Mouse (Mus musculus) B cell, adult 67 days (primary cell): Measurements from ENCODE around the gene Acot1. TPM values are rescaled to one million over a fixed set of nuclear protein-coding genes. Genes with fewer than 3 reads are reported as not detected.

Experiments
- total RNA-seq, 2 experiments: library from RNA; stranded (reverse); gene quantifications; 4 replicates each; pipeline ENCODE4 v1.2.4; 2023

The Acot1 gene
- total RNA-seq = 1 to 10 TPM; 1.8 to 3.1 TPM

GRCm38 (mm10) chr12:84009171-84009965 is at the start of gene Acot1:
Gene Acot1 (plus strand): TSS chr12:84009490.

GRCm38 (mm10) chr12:83984752-83985151 is 24.5 kb upstream of the Acot1 start, which contains the start of gene Heatr4:
Gene Heatr4 (minus strand): TSS chr12:83984852.

GRCm38 (mm10) chr12:83987583-83988441 is 21.5 kb upstream of the Acot1 start, which contains the start of gene Acot2:
Gene Acot2 (plus strand): TSS chr12:83987861.

GRCm38 (mm10) chr12:84038241-84038640 is 29.0 kb downstream of the Acot1 start, which contains the start of gene Acot4:
Gene Acot4 (plus strand): TSS chr12:84038379.

GRCm38 (mm10) chr12:84038691-84039111 is 29.4 kb downstream of the Acot1 start, which contains the start of gene Gm49366:
Gene Gm49366 (plus strand): TSS chr12:84038935.

GRCm38 (mm10) chr12:84051937-84052474 is 42.7 kb downstream of the Acot1 start, which contains the start of gene Acot3:
Gene Acot3 (plus strand): TSS chr12:84052144.

Other genes starting within 250 kb of the Acot1 start
- 1 to 10 TPM; 1.4 to 1.5 TPM for gene Papln, start 245.9 kb upstream of the Acot1 start, total RNA-seq
- 10 to 100 TPM; 41.2 to 46.6 TPM for gene Numb, start 87.6 kb upstream of the Acot1 start, total RNA-seq
- gene Riox1, start 58.9 kb upstream of the Acot1 start, total RNA-seq = 10 to 100 TPM; 15.1 to 17.3 TPM
- gene Heatr4, start 24.6 kb upstream of the Acot1 start, total RNA-seq = not detected
- gene Acot2, start 21.6 kb upstream of the Acot1 start, total RNA-seq = 10 to 100 TPM; 27.3 to 28.6 TPM
- not detected for gene Acot4, start 28.9 kb downstream of the Acot1 start, total RNA-seq
- not detected for gene Gm49366, start 29.4 kb downstream of the Acot1 start, total RNA-seq
- gene Acot3, start 42.7 kb downstream of the Acot1 start, total RNA-seq = not detected
- gene Acot5, start 59.8 kb downstream of the Acot1 start, total RNA-seq = not detected
- 1 to 10 TPM in 1 of 2 experiments, under 1 TPM in 1; 0.95 to 1.1 TPM for gene Acot6, start 91.2 kb downstream of the Acot1 start, total RNA-seq
- 1 to 10 TPM in 1 of 2 experiments, under 1 TPM in 1; 0.46 to 1.5 TPM for gene Dnal1, start 104.9 kb downstream of the Acot1 start, total RNA-seq
- gene Pnma1, start 139.0 kb downstream of the Acot1 start, total RNA-seq = 10 to 100 TPM in 1 of 2 experiments, 1 to 10 TPM in 1; 9.5 to 12.0 TPM
- 100 to 1,000 TPM; 170 to 178 TPM for gene Elmsan1, start 209.4 kb downstream of the Acot1 start, total RNA-seq